Mouse (Mus musculus): ENCODE measurements at regions not wholly inside any gene's neighbourhood (a gene's known extent, or its start where the extent isn't known, plus 50 kb on each side); places are given as distances from the start of the nearest gene placed in this dataset.

- no peak for DNase-seq (ENCODE audit: low read depth)
Observed at GRCm38 (mm10) chr12:109539046-109539445, 61.1 kb downstream of the Rtl1 start.

GRCm38 (mm10) chr12:109538641-109539040 is 61.5 kb downstream of the Rtl1 start:
- no peak for DNase-seq (ENCODE audit: low read depth)

- no peak for DNase-seq (ENCODE audit: low read depth)
Observed at GRCm38 (mm10) chr12:109536536-109536935, 63.6 kb downstream of the Rtl1 start.

- no peak for DNase-seq (ENCODE audit: low read depth)
Observed at GRCm38 (mm10) chr12:109532392-109532791, 67.7 kb downstream of the Rtl1 start.

GRCm38 (mm10) chr12:109531347-109532023 is 68.6 kb downstream of the Rtl1 start:
- DNase-seq (ENCODE audit: low read depth), result peak; percentile 17

GRCm38 (mm10) chr12:109530215-109531050 is 69.7 kb downstream of the Rtl1 start:
- DNase-seq (ENCODE audit: low read depth), result no peak

GRCm38 (mm10) chr12:109529501-109529900 is 70.6 kb downstream of the Rtl1 start:
- DNase-seq (ENCODE audit: low read depth), result no peak

GRCm38 (mm10) chr12:109528966-109529365 is 71.2 kb downstream of the Rtl1 start:
- no peak for DNase-seq (ENCODE audit: low read depth)

GRCm38 (mm10) chr12:109528263-109528545 is 71.9 kb downstream of the Rtl1 start:
- DNase-seq (ENCODE audit: low read depth), result no peak

GRCm38 (mm10) chr12:109527414-109528262 is 72.5 kb downstream of the Rtl1 start:
- DNase-seq (ENCODE audit: low read depth), result no peak

GRCm38 (mm10) chr12:109525613-109526012 is 73.0 kb downstream of the Dlk1 start:
- DNase-seq (ENCODE audit: low read depth), result no peak

- DNase-seq (ENCODE audit: low read depth), result no peak
Observed at GRCm38 (mm10) chr12:109521199-109521780, 68.7 kb downstream of the Dlk1 start.

GRCm38 (mm10) chr12:109520414-109520813 is 67.8 kb downstream of the Dlk1 start:
- DNase-seq (ENCODE audit: low read depth), result no peak

- no peak for DNase-seq (ENCODE audit: low read depth)
Observed at GRCm38 (mm10) chr12:109519838-109520237, 67.2 kb downstream of the Dlk1 start.

GRCm38 (mm10) chr12:109518413-109519021 is 65.9 kb downstream of the Dlk1 start:
- DNase-seq (ENCODE audit: low read depth), result no peak

- no peak for DNase-seq (ENCODE audit: low read depth)
Observed at GRCm38 (mm10) chr12:109517764-109518163, 65.1 kb downstream of the Dlk1 start.

GRCm38 (mm10) chr12:109516961-109517360 is 64.3 kb downstream of the Dlk1 start:
- DNase-seq (ENCODE audit: low read depth), result no peak

- DNase-seq (ENCODE audit: low read depth), result no peak
Observed at GRCm38 (mm10) chr12:109514292-109514818, 61.7 kb downstream of the Dlk1 start.

All from gonadal fat pad, adult 2 months (tissue).